Mouse (Mus musculus) neural tube, embryonic 15.5 days (tissue): Measurements from ENCODE around the gene Tle4. TPM values are rescaled to one million over a fixed set of nuclear protein-coding genes. Genes with fewer than 3 reads are reported as not detected.

ENCODE experiments used
- ATAC-seq: fragments of 200-750 bp; cut with Nextera tagmentation; 2 replicates; pipeline ENCODE4 v1.8.0; 2017; ENCODE audit warnings: mild to moderate bottlenecking, moderate TSS enrichment, moderate library complexity; ENCODE audit not compliant: low FRiP score
- H3K27ac ChIP-seq: fragments of 300-500 bp; sonication (generic); replicated peaks from 2 replicates; pipeline ENCODE4 v1.5.1; 2015; ENCODE audit warnings: mild to moderate bottlenecking, inconsistent platforms
- H3K27me3 ChIP-seq: fragments of 300-500 bp; sonication (generic); replicated peaks from 2 replicates; pipeline ENCODE4 v1.6.1; 2015; ENCODE audit warnings: inconsistent platforms
- H3K36me3 ChIP-seq: fragments of 300-500 bp; sonication (generic); 2 replicates; pipeline ENCODE4 v1.6.1; 2015; ENCODE audit warnings: inconsistent platforms
- H3K4me1 ChIP-seq: fragments of 300-500 bp; sonication (generic); 2 replicates; pipeline ENCODE4 v1.6.1; 2015; ENCODE audit warnings: inconsistent platforms
- H3K4me2 ChIP-seq: fragments of 300-500 bp; sonication (generic); 2 replicates; pipeline ENCODE4 v1.6.1; 2015; ENCODE audit warnings: inconsistent platforms, mild to moderate bottlenecking, moderate library complexity
- H3K4me3 ChIP-seq: fragments of 300-500 bp; sonication (generic); replicated peaks from 2 replicates; pipeline ENCODE4 v1.5.1; 2015; ENCODE audit warnings: mild to moderate bottlenecking, inconsistent platforms
- H3K9ac ChIP-seq: fragments of 300-500 bp; sonication (generic); replicated peaks from 2 replicates; pipeline ENCODE4 v1.6.1; 2015; ENCODE audit warnings: mild to moderate bottlenecking, inconsistent platforms
- H3K9me3 ChIP-seq: fragments of 300-500 bp; sonication (generic); replicated peaks from 2 replicates; pipeline ENCODE4 v1.6.1; 2016; ENCODE audit warnings: inconsistent platforms
- WGBS: fragments of 180-500 bp; shearing (Covaris S2); methylation state at CpG from one replicate; pipeline ENCODE4 v1.1.7; 2015; ENCODE audit warnings: mixed read lengths; 5-methylcytosine and 5-hydroxymethylcytosine counted together
- polyA plus RNA-seq: library from polyadenylated mRNA; unstranded; fragments of >200 nt; fragmentation: Nextera tagmentation; extraction: Ambion mirVana; gene quantifications from 2 replicates; pipeline ENCODE4 v1.2.1, GENCODE M21; 2015

Tle4 gene
- polyA plus RNA-seq, 1 experiment from 2014 or later: 24.3 TPM

GRCm38 (mm10) chr19:14563273-14563959 lies 34.4 kb downstream of the Tle4 start:
- no peak overlapping the region for H3K27ac ChIP-seq
- no peaks in the 10 kb centered on the region for H3K36me3 ChIP-seq
- no peaks in the 10 kb centered on the region for H3K9me3 ChIP-seq
- H3K9ac ChIP-seq: no peak overlapping the region
- no peak overlapping the region for H3K4me2 ChIP-seq
- H3K4me1 ChIP-seq: peaks cover 15% of the 10 kb centered on the region
- no peaks in the 10 kb centered on the region for H3K27me3 ChIP-seq
- ATAC-seq: no peak
- no peak overlapping the region for H3K4me3 ChIP-seq
- 88% methylated on average over 4 of the region's 4 CpGs for WGBS

- Histone ChIP-seq H3K4me2 (no peak overlapping the region), H3K36me3 (no peaks in the 10 kb centered on the region), H3K4me3 (no peak overlapping the region), H3K27me3 (no peaks in the 10 kb centered on the region), H3K9me3 (no peaks in the 10 kb centered on the region), H3K9ac (no peak overlapping the region), H3K4me1 (no peaks in the 10 kb centered on the region), H3K27ac (no peak overlapping the region)
- WGBS: 82% methylated on average over 3 of the region's 3 CpGs
- ATAC-seq: no peak
These were observed 50.0 kb downstream of the Tle4 start for GRCm38 (mm10) chr19:14547871-14548270.

GRCm38 (mm10) chr19:14547133-14547842 lies 50.6 kb downstream of the Tle4 start:
- Histone ChIP-seq H3K4me1 (no peaks in the 10 kb centered on the region), H3K27me3 (no peaks in the 10 kb centered on the region), H3K4me2 (no peak overlapping the region), H3K9me3 (no peaks in the 10 kb centered on the region), H3K4me3 (no peak overlapping the region), H3K9ac (no peak overlapping the region), H3K27ac (no peak overlapping the region), H3K36me3 (no peaks in the 10 kb centered on the region)
- ATAC-seq: no peak
- 94% methylated on average over 8 of the region's 8 CpGs for WGBS

GRCm38 (mm10) chr19:14545485-14545884 lies 52.4 kb downstream of the Tle4 start:
- Histone ChIP-seq H3K4me1 (0 out of 2 replicates have a peak, but pooled peaks cover 3% of the 10 kb centered on the region), H3K9ac (no peak overlapping the region), H3K27me3 (no peaks in the 10 kb centered on the region), H3K9me3 (no peaks in the 10 kb centered on the region), H3K36me3 (no peaks in the 10 kb centered on the region), H3K4me2 (no peak overlapping the region), H3K4me3 (no peak overlapping the region), H3K27ac (no peak overlapping the region)
- no peak for ATAC-seq
- 92% methylated on average over 1 of the region's 1 CpGs for WGBS

GRCm38 (mm10) chr19:14543305-14543704 lies 54.5 kb downstream of the Tle4 start:
- ATAC-seq: no peak
- H3K27ac ChIP-seq: no peak overlapping the region
- 77% methylated on average over 1 of the region's 1 CpGs for WGBS
- H3K4me1 ChIP-seq: 0 out of 2 replicates have a peak, but pooled peaks cover 3% of the 10 kb centered on the region
- H3K4me2 ChIP-seq: no peak overlapping the region
- no peaks in the 10 kb centered on the region for H3K9me3 ChIP-seq
- H3K4me3 ChIP-seq: no peak overlapping the region
- no peaks in the 10 kb centered on the region for H3K36me3 ChIP-seq
- no peak overlapping the region for H3K9ac ChIP-seq
- no peaks in the 10 kb centered on the region for H3K27me3 ChIP-seq

GRCm38 (mm10) chr19:14540678-14541077 lies 57.2 kb downstream of the Tle4 start:
- Histone ChIP-seq H3K4me1 (0 out of 2 replicates have a peak, but pooled peaks cover 3% of the 10 kb centered on the region), H3K27ac (no peak overlapping the region), H3K9me3 (no peaks in the 10 kb centered on the region), H3K27me3 (no peaks in the 10 kb centered on the region), H3K9ac (no peak overlapping the region), H3K36me3 (no peaks in the 10 kb centered on the region), H3K4me3 (no peak overlapping the region), H3K4me2 (no peak overlapping the region)
- 57% methylated on average over 3 of the region's 3 CpGs for WGBS
- ATAC-seq: peak; percentile 74; the same call in 1 of the 2 replicates

DNA sequence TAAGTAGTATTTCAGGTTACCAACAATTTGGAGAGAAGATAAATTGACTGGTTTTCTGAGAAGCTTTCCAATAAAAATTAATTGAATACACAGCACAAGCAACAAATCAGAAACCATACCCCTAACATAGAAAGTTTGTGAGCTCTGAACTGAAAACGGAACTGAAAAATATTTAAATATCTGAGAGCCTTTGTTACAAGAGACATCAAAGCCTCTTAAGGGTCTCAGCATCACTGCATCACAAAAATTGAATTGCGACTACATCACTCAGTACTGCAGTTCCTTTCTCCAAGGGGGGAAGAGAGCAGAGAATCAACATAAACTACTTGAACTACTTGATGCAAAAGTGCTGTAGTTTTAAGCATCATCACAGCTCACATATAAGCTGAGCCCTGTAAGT lies 61.2 kb downstream of the Tle4 start:
- 89% methylated on average over 2 of the region's 2 CpGs for WGBS
- Histone ChIP-seq H3K4me2 (no peak overlapping the region), H3K36me3 (no peaks in the 10 kb centered on the region), H3K4me3 (no peak overlapping the region), H3K9me3 (no peaks in the 10 kb centered on the region), H3K27me3 (no peaks in the 10 kb centered on the region), H3K27ac (no peak overlapping the region), H3K4me1 (0 out of 2 replicates have a peak, but pooled peaks cover 3% of the 10 kb centered on the region), H3K9ac (no peak overlapping the region)
- ATAC-seq: no peak

GRCm38 (mm10) chr19:14534447-14534846 lies 63.4 kb downstream of the Tle4 start:
- ATAC-seq: no peak
- Histone ChIP-seq H3K4me2 (no peak overlapping the region), H3K9me3 (no peaks in the 10 kb centered on the region), H3K27me3 (no peaks in the 10 kb centered on the region), H3K4me1 (no peaks in the 10 kb centered on the region), H3K9ac (no peak overlapping the region), H3K27ac (no peak overlapping the region), H3K4me3 (no peak overlapping the region), H3K36me3 (no peaks in the 10 kb centered on the region)

GRCm38 (mm10) chr19:14532861-14533260 lies 65.0 kb downstream of the Tle4 start:
- Histone ChIP-seq H3K4me2 (no peak overlapping the region), H3K36me3 (no peaks in the 10 kb centered on the region), H3K4me3 (no peak overlapping the region), H3K27me3 (no peaks in the 10 kb centered on the region), H3K9ac (no peak overlapping the region), H3K27ac (no peak overlapping the region), H3K9me3 (no peaks in the 10 kb centered on the region), H3K4me1 (no peaks in the 10 kb centered on the region)
- WGBS: 98% methylated on average over 6 of the region's 6 CpGs
- no peak for ATAC-seq

DNA sequence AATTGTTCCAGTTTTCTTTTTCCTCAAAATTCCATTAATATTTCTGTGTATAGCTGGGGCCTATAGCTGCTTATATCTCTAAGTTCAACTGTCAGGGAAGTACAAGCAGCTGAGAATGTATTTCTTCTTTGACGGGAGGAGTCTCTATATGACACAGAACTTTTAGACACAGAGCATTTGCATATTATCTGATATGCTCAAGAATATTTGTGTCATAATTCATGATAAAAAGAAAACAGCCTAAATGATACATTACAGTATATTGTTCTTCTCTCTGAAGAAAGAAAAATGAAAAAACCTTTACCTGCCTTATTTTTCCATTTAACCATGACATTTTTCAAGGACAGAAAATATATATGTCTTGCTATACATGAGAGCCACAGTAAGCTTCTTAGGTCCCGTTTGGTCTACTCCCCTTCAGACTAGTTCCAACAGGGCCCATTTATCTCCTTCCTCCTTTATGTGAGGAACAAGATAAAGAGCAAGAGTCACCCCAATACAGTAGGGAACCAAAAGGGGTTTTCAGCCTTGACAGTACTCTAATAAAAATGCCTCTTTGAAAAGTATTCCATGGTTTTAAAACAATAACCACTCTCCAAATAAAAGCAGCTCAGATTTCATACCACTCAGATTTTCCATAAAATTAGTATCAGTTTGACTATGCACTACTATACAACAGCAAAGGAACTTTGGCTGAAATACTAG lies 77.6 kb downstream of the Tle4 start:
- ATAC-seq: no peak
- H3K27me3 ChIP-seq: no peaks in the 10 kb centered on the region
- H3K27ac ChIP-seq: no peak overlapping the region
- WGBS: 66% methylated on average over 2 of the region's 2 CpGs
- no peaks in the 10 kb centered on the region for H3K9me3 ChIP-seq
- peaks cover 12% of the 10 kb centered on the region for H3K4me1 ChIP-seq
- no peak overlapping the region for H3K4me2 ChIP-seq
- H3K9ac ChIP-seq: no peak overlapping the region
- H3K4me3 ChIP-seq: no peak overlapping the region
- H3K36me3 ChIP-seq: no peaks in the 10 kb centered on the region

GRCm38 (mm10) chr19:14519186-14519585 lies 78.7 kb downstream of the Tle4 start:
- no peak overlapping the region for H3K4me3 ChIP-seq
- H3K9me3 ChIP-seq: no peaks in the 10 kb centered on the region
- peaks cover 12% of the 10 kb centered on the region for H3K4me1 ChIP-seq
- H3K4me2 ChIP-seq: no peak overlapping the region
- ATAC-seq: no peak
- H3K27ac ChIP-seq: no peak overlapping the region
- no peaks in the 10 kb centered on the region for H3K27me3 ChIP-seq
- no peak overlapping the region for H3K9ac ChIP-seq
- WGBS: 82% methylated on average over 7 of the region's 7 CpGs
- H3K36me3 ChIP-seq: no peaks in the 10 kb centered on the region
